Mouse (Mus musculus) megakaryocyte, embryonic 14.5 days (primary cell): Measurements from ENCODE around the gene Dchs1. TPM values are rescaled to one million over a fixed set of nuclear protein-coding genes. Genes with fewer than 3 reads are reported as not detected.

ENCODE experiments used
- H3K27me3 ChIP-seq: replicated peaks from 2 replicates; pipeline ENCODE3; 2012; ENCODE audit warnings: inconsistent platforms
- H3K36me3 ChIP-seq: replicated peaks from 2 replicates; pipeline ENCODE3; 2012; ENCODE audit warnings: low read length, inconsistent platforms, mixed read lengths
- H3K4me1 ChIP-seq: 2 replicates; pipeline ENCODE4 v1.6.1; 2012; ENCODE audit warnings: inconsistent platforms
- H3K4me3 ChIP-seq: replicated peaks from 2 replicates; pipeline ENCODE3; 2012; ENCODE audit warnings: moderate library complexity, mild to moderate bottlenecking, inconsistent platforms
- H3K9me3 ChIP-seq: 2 replicates; pipeline ENCODE4 v1.6.1; 2012; ENCODE audit warnings: inconsistent platforms
- FLI1 ChIP-seq: IDR thresholded peaks from 2 replicates; pipeline ENCODE4 v1.6.1; 2012; ENCODE audit warnings: low read length, inconsistent platforms, mixed read lengths
- GATA1 ChIP-seq: IDR thresholded peaks from 3 replicates; pipeline ENCODE4 v1.6.1; 2012; ENCODE audit warnings: mixed read lengths, low read length, inconsistent platforms, borderline replicate concordance
- polyA plus RNA-seq: library from polyadenylated mRNA; stranded (reverse); fragments of >175 nt; gene quantifications from 2 replicates; pipeline ENCODE4 v1.2.3, GENCODE M21; 2012; ENCODE audit warnings: low replicate concordance; ENCODE audit not compliant: insufficient read depth

Dchs1 gene
- polyA plus RNA-seq, 1 experiment: 0.27 TPM

- H3K27me3 ChIP-seq: peaks cover 91% of the 10 kb centered on the region
- TF ChIP-seq FLI1 (no peak), GATA1 (no peak)
- 0 out of 2 replicates have a peak, but pooled peaks cover 3% of the 10 kb centered on the region for H3K9me3 ChIP-seq
- H3K36me3 ChIP-seq: no peaks in the 10 kb centered on the region
- H3K4me1 ChIP-seq: peaks cover 30% of the 10 kb centered on the region
- no peak overlapping the region for H3K4me3 ChIP-seq
Measured at GRCm38 (mm10) chr7:105784556-105784955, 2.9 kb downstream of the Dchs1 start.

GRCm38 (mm10) chr7:105783861-105784260, 3.6 kb downstream of the Dchs1 start:
- Histone ChIP-seq H3K9me3 (0 out of 2 replicates have a peak, but pooled peaks cover 3% of the 10 kb centered on the region), H3K36me3 (no peaks in the 10 kb centered on the region), H3K4me1 (peaks cover 37% of the 10 kb centered on the region), H3K4me3 (no peak overlapping the region), H3K27me3 (peaks cover 88% of the 10 kb centered on the region)
- no peak for TF ChIP-seq GATA1
- no peak for TF ChIP-seq FLI1

GRCm38 (mm10) chr7:105778553-105779265, 8.7 kb downstream of the Dchs1 start:
- Histone ChIP-seq H3K36me3 (no peaks in the 10 kb centered on the region), H3K27me3 (peaks cover 65% of the 10 kb centered on the region), H3K4me1 (peaks cover 42% of the 10 kb centered on the region), H3K4me3 (peak overlapping the region; percentile 68), H3K9me3 (no peaks in the 10 kb centered on the region)
- TF ChIP-seq FLI1: no peak
- TF ChIP-seq GATA1: no peak

GRCm38 (mm10) chr7:105777797-105778552, 9.5 kb downstream of the Dchs1 start:
- Histone ChIP-seq H3K9me3 (no peaks in the 10 kb centered on the region), H3K27me3 (peaks cover 61% of the 10 kb centered on the region), H3K4me1 (peaks cover 42% of the 10 kb centered on the region), H3K4me3 (peak overlapping the region; percentile 87), H3K36me3 (no peaks in the 10 kb centered on the region)
- TF ChIP-seq FLI1 (no peak), GATA1 (no peak)

- TF ChIP-seq FLI1: no peak
- TF ChIP-seq GATA1: no peak
- Histone ChIP-seq H3K9me3 (no peaks in the 10 kb centered on the region), H3K4me3 (no peak overlapping the region), H3K4me1 (peaks cover 36% of the 10 kb centered on the region), H3K27me3 (peaks cover 61% of the 10 kb centered on the region), H3K36me3 (no peaks in the 10 kb centered on the region)
Measured at GRCm38 (mm10) chr7:105777316-105777715, 10.1 kb downstream of the Dchs1 start.

- Histone ChIP-seq H3K27me3 (peaks cover 65% of the 10 kb centered on the region), H3K4me3 (no peak overlapping the region), H3K4me1 (peaks cover 33% of the 10 kb centered on the region), H3K9me3 (no peaks in the 10 kb centered on the region), H3K36me3 (no peaks in the 10 kb centered on the region)
- TF ChIP-seq GATA1 (no peak), FLI1 (no peak)
Measured at GRCm38 (mm10) chr7:105776026-105776425, 11.4 kb downstream of the Dchs1 start.

GRCm38 (mm10) chr7:105774661-105775060, 12.8 kb downstream of the Dchs1 start:
- Histone ChIP-seq H3K4me3 (peak overlapping the region; percentile 69), H3K4me1 (peaks cover 29% of the 10 kb centered on the region), H3K27me3 (peaks cover 64% of the 10 kb centered on the region), H3K36me3 (no peaks in the 10 kb centered on the region), H3K9me3 (no peaks in the 10 kb centered on the region)
- TF ChIP-seq FLI1: no peak
- TF ChIP-seq GATA1: no peak

GRCm38 (mm10) chr7:105773041-105773440, 14.4 kb downstream of the Dchs1 start:
- TF ChIP-seq FLI1 (no peak), GATA1 (no peak)
- H3K4me3 ChIP-seq: no peak overlapping the region
- no peaks in the 10 kb centered on the region for H3K9me3 ChIP-seq
- H3K4me1 ChIP-seq: peaks cover 20% of the 10 kb centered on the region
- H3K36me3 ChIP-seq: no peaks in the 10 kb centered on the region
- H3K27me3 ChIP-seq: peaks cover 56% of the 10 kb centered on the region

GRCm38 (mm10) chr7:105772331-105772730, 15.1 kb downstream of the Dchs1 start:
- Histone ChIP-seq H3K4me3 (no peak overlapping the region), H3K9me3 (no peaks in the 10 kb centered on the region), H3K4me1 (peaks cover 20% of the 10 kb centered on the region), H3K36me3 (no peaks in the 10 kb centered on the region), H3K27me3 (peaks cover 60% of the 10 kb centered on the region)
- TF ChIP-seq GATA1 (no peak), FLI1 (no peak)

- Histone ChIP-seq H3K9me3 (0 out of 2 replicates have a peak, but pooled peaks cover 3% of the 10 kb centered on the region), H3K4me3 (no peak overlapping the region), H3K27me3 (peaks cover 63% of the 10 kb centered on the region), H3K36me3 (no peaks in the 10 kb centered on the region), H3K4me1 (peaks cover 24% of the 10 kb centered on the region)
- TF ChIP-seq GATA1: no peak
- no peak for TF ChIP-seq FLI1
Measured at GRCm38 (mm10) chr7:105769959-105770358, 17.5 kb downstream of the Dchs1 start.
